8 mouse cellular contexts compared by ENCODE assay signal in genomic region chr15:25842462-25843085, GRCm38 (mm10). TPM values are rescaled to one million over a fixed set of nuclear protein-coding genes. Genes with fewer than 3 reads are reported as not detected.
DNase-seq lines count a peak whose midpoint lies in the region; ATAC-seq and TF ChIP-seq lines count a peak whose summit lies in the region.

No protein-coding gene starts in this region.

- no peak for TF ChIP-seq RAD21 in CH12.LX (IDR thresholded peaks at IDR 0.05; ENCODE audit: low read depth, low read length)

- dilution Hi-C loops in CH12.LX (cut with MboI; ENCODE audit: extremely low pct_ligation_motif_present, extremely low pct_unique_long_range_greater_than_20kb, low sequenced_read_pairs) = no loop called here

- in situ Hi-C loops in CH12.LX (cut with MboI; ENCODE audit: low pct_ligation_motif_present, low pct_unique_long_range_greater_than_20kb, low sequenced_read_pairs) = no loop called here

- H3K27me3 ChIP-seq in heart, embryonic 10.5 days (ENCODE audit: insufficient read depth, poor library complexity, severe bottlenecking) = peaks cover 34% of the 10 kb centered on the region
- H3K27me3 ChIP-seq in CH12.LX (replicated peaks) = no peaks in the 10 kb centered on the region
- H3K27me3 ChIP-seq in forebrain, embryonic 12.5 days = peaks cover 34% of the 10 kb centered on the region
- H3K27me3 ChIP-seq in limb, embryonic 11.5 days (ENCODE audit: control insufficient read depth, insufficient read depth, low read length) = peaks cover 13% of the 10 kb centered on the region
- no peaks in the 10 kb centered on the region for H3K27me3 ChIP-seq in neural tube, embryonic 14.5 days (ENCODE audit: control insufficient read depth, insufficient read depth, low read length)

- TF ChIP-seq CTCF in CH12.LX (conservative IDR thresholded peaks at IDR 0.05 in 1 of 2, IDR thresholded peaks at IDR 0.05 in 1 of 2; ENCODE audit: low read depth in 2 of 2, low read length in 2 of 2) = no peak

- H3K79me2 ChIP-seq in CH12.LX (replicated peaks; ENCODE audit: control insufficient read depth, extremely low read depth, insufficient read depth, poor library complexity, severe bottlenecking) = no peaks in the 10 kb centered on the region

- no peak for TF ChIP-seq EP300 in CH12.LX (IDR thresholded peaks at IDR 0.05; ENCODE audit: low read length)

- H3K27ac ChIP-seq in heart, embryonic 10.5 days = peak overlapping the region; percentile 87
- H3K27ac ChIP-seq in CH12.LX (ENCODE audit: insufficient read depth, low read depth) = no peak overlapping the region
- H3K27ac ChIP-seq in forebrain, embryonic 12.5 days = no peak overlapping the region
- H3K27ac ChIP-seq in limb, embryonic 11.5 days (replicated peaks; ENCODE audit: low read depth, low read length) = no peak overlapping the region
- no peak overlapping the region for H3K27ac ChIP-seq in neural tube, embryonic 14.5 days (ENCODE audit: low read depth, low read length)

- ATAC-seq in forebrain, embryonic 12.5 days (ENCODE audit: low FRiP score) = peak; percentile 13; the same call in 1 of the 2 replicates
- ATAC-seq in limb, embryonic 11.5 days (ENCODE audit: insufficient number of reproducible peaks, low FRiP score, low TSS enrichment, low read depth) = 0 out of 2 replicates have a peak, but pooled peaks have one; percentile 2
- peak; percentile 18; the same call in 1 of the 2 replicates for ATAC-seq in neural tube, embryonic 14.5 days (ENCODE audit: low read depth)

- peak overlapping the region; percentile 92 for H3K4me3 ChIP-seq in heart, embryonic 10.5 days
- H3K4me3 ChIP-seq in CH12.LX (replicated peaks in 1 of 3; ENCODE audit: low read depth in 2 of 3, low read length in 2 of 3, poor library complexity in 1 of 3) = peak overlapping the region; percentile 52 to 89 (median 76)
- peak overlapping the region; percentile 83 for H3K4me3 ChIP-seq in forebrain, embryonic 12.5 days (replicated peaks)
- H3K4me3 ChIP-seq in limb, embryonic 11.5 days (ENCODE audit: low read depth, low read length) = peak overlapping the region; percentile 69
- H3K4me3 ChIP-seq in neural tube, embryonic 14.5 days (ENCODE audit: low read depth, low read length) = peak overlapping the region; percentile 80

- H3K9me3 ChIP-seq in heart, embryonic 10.5 days = no peaks in the 10 kb centered on the region
- peaks cover 1% of the 10 kb centered on the region for H3K9me3 ChIP-seq in CH12.LX (replicated peaks; ENCODE audit: low read length)
- H3K9me3 ChIP-seq in forebrain, embryonic 12.5 days = 0 out of 2 replicates have a peak, but pooled peaks cover under 1% of the 10 kb centered on the region
- no peaks in the 10 kb centered on the region for H3K9me3 ChIP-seq in limb, embryonic 11.5 days (ENCODE audit: control insufficient read depth, low read length)
- H3K9me3 ChIP-seq in neural tube, embryonic 14.5 days (ENCODE audit: control insufficient read depth, low read length) = no peaks in the 10 kb centered on the region

- no peaks in the 10 kb centered on the region for H3K36me3 ChIP-seq in heart, embryonic 10.5 days
- H3K36me3 ChIP-seq in CH12.LX (replicated peaks in 1 of 2; ENCODE audit: control insufficient read depth in 1 of 2, insufficient read depth in 1 of 2, low read length in 1 of 2) = peaks cover 0 to 3% of the 10 kb centered on the region in 2 experiments
- no peaks in the 10 kb centered on the region for H3K36me3 ChIP-seq in forebrain, embryonic 12.5 days (replicated peaks)
- no peaks in the 10 kb centered on the region for H3K36me3 ChIP-seq in limb, embryonic 11.5 days (ENCODE audit: control insufficient read depth, insufficient read depth, low read length)
- H3K36me3 ChIP-seq in neural tube, embryonic 14.5 days (ENCODE audit: control insufficient read depth, insufficient read depth, low read length) = no peaks in the 10 kb centered on the region

- H3K9ac ChIP-seq in CH12.LX (ENCODE audit: insufficient read depth, low read depth) = peak overlapping the region; percentile 78
- peak overlapping the region; percentile 80 for H3K9ac ChIP-seq in forebrain, embryonic 12.5 days
- H3K9ac ChIP-seq in limb, embryonic 11.5 days (ENCODE audit: low read length) = peak overlapping the region; percentile 67
- peak overlapping the region; percentile 89 for H3K9ac ChIP-seq in neural tube, embryonic 14.5 days (replicated peaks; ENCODE audit: low read depth, low read length)

- peaks cover 11% of the 10 kb centered on the region for H3K4me1 ChIP-seq in heart, embryonic 10.5 days
- peaks cover 4 to 26% of the 10 kb centered on the region in 2 experiments; a peak in 3 of 4 replicates for H3K4me1 ChIP-seq in CH12.LX (ENCODE audit: control insufficient read depth in 1 of 2, insufficient read depth in 2 of 2)
- peaks cover 22% of the 10 kb centered on the region for H3K4me1 ChIP-seq in forebrain, embryonic 12.5 days
- 0 out of 2 replicates have a peak, but pooled peaks cover 5% of the 10 kb centered on the region for H3K4me1 ChIP-seq in limb, embryonic 11.5 days (ENCODE audit: control insufficient read depth, insufficient read depth, low read length)
- H3K4me1 ChIP-seq in neural tube, embryonic 14.5 days (ENCODE audit: control insufficient read depth, insufficient read depth, low read length) = peaks cover 7% of the 10 kb centered on the region

- no peak for DNase-seq in heart, embryonic 10.5 days (ENCODE audit: low spot score)
- no peak for DNase-seq in heart, adult 9 months (ENCODE audit: low spot score in 2 of 2)
- no peak for DNase-seq in CH12.LX (ENCODE audit: extremely low read depth)
- DNase-seq in limb, embryonic 11.5 days (ENCODE audit: low spot score) = peak; percentile 27
- no peak for DNase-seq in thymus, adult 18-20 months
- no peak for DNase-seq in Muller cell, postnatal 12 days (ENCODE audit: inconsistent ontology term)

- 10% methylated on average over 16 of the region's 16 CpGs for WGBS in heart, embryonic 10.5 days
- WGBS in forebrain, embryonic 12.5 days = 14% methylated on average over 16 of the region's 16 CpGs
- 15% methylated on average over 16 of the region's 16 CpGs for WGBS in limb, embryonic 11.5 days
- 13% methylated on average over 16 of the region's 16 CpGs for WGBS in neural tube, embryonic 14.5 days

- peak overlapping the region; percentile 63 for H3K4me2 ChIP-seq in CH12.LX (ENCODE audit: insufficient read depth, low read depth, poor library complexity, severe bottlenecking)
- peak overlapping the region; percentile 99 for H3K4me2 ChIP-seq in forebrain, embryonic 12.5 days
- peak overlapping the region; percentile 96 for H3K4me2 ChIP-seq in limb, embryonic 11.5 days (ENCODE audit: low read depth, severe bottlenecking)
- H3K4me2 ChIP-seq in neural tube, embryonic 14.5 days (ENCODE audit: low read depth, low read length) = peak overlapping the region; percentile 93

- no peak for TF ChIP-seq POLR2A in CH12.LX (IDR thresholded peaks at IDR 0.05; ENCODE audit: low read depth, low read length)

TF ChIP-seq in CH12.LX, 34 proteins besides CTCF, POLR2A, EP300 and RAD21:
- TF ChIP-seq ZC3H11A (IDR thresholded peaks at IDR 0.05; ENCODE audit: low read depth, low read length) (no peak), NRF1 (IDR thresholded peaks at IDR 0.05; ENCODE audit: low read depth, low read length) (0 out of 2 replicates have a peak, but pooled peaks have one; percentile 7), ELF1 (IDR thresholded peaks at IDR 0.05; ENCODE audit: low read depth, low read length) (0 out of 2 replicates have a peak, but pooled peaks have one; percentile 14)

RNA-seq across cellular contexts. Expression of gene Retreg1, which starts 0.4 kb away (rescaled TPM):
- 20.2 and 38.4 TPM in 2 replicates for polyA plus RNA-seq in heart, embryonic 10.5 days (2016; fragmentation: Nextera tagmentation; extraction: Ambion mirVana)
- total RNA-seq in CH12.LX (2012; rRNA removed) (15.3 and 19.0 TPM in 2 replicates), CH12.LX (2014; rRNA removed) (28.7 and 32.1 TPM in 2 replicates)
- polyA plus RNA-seq in CH12.LX (2012; ENCODE audit: insufficient read length, low read depth) = 17.3 and 17.5 TPM in 2 replicates
- 2.8 and 3.7 TPM in 2 replicates for polyA plus RNA-seq in forebrain, embryonic 12.5 days (2016; fragmentation: Nextera tagmentation; extraction: Ambion mirVana)
- polyA plus RNA-seq in limb, embryonic 11.5 days (2014; fragmentation: Nextera tagmentation; extraction: Ambion mirVana) = 2.9 and 3.0 TPM in 2 replicates
- 16.7 and 17.8 TPM in 2 replicates for polyA plus RNA-seq in neural tube, embryonic 14.5 days (2014; fragmentation: Nextera tagmentation; extraction: Ambion mirVana)
